Mouse (Mus musculus) heart, adult 18-20 months (tissue): ENCODE measurements around the gene Epo. TPM values are rescaled to one million over a fixed set of nuclear protein-coding genes. Genes with fewer than 3 reads are reported as not detected.

ENCODE experiments used
- DNase-seq, 2 experiments: peaks; one replicate each; pipeline ENCODE4 v3.0.0; 2021 to 2022; ENCODE audit warnings: mixed read lengths in 1 of 2
- total RNA-seq, 2 experiments: library from RNA; stranded (reverse); gene quantifications; 2 replicates each; pipeline ENCODE4 v1.2.3; 2021

Gene Epo
- total RNA-seq, 2 experiments from 2014 or later = not detected

- peak in 1 of 2 experiments; percentile 23 for DNase-seq
Measured at GRCm38 (mm10) chr5:137539291-137539801, 6.3 kb upstream of the Epo start.

GRCm38 (mm10) chr5:137537461-137537860 is 4.4 kb upstream of the Epo start:
- no peak for DNase-seq

GRCm38 (mm10) chr5:137535318-137535717 is 2.3 kb upstream of the Epo start:
- DNase-seq = no peak

GRCm38 (mm10) chr5:137534762-137535161 is 1.7 kb upstream of the Epo start:
- DNase-seq = peak in 1 of 2 experiments; percentile 4

- DNase-seq = no peak
Measured at GRCm38 (mm10) chr5:137532808-137533116, 280 bp downstream of the Epo start.

- DNase-seq = peak in 1 of 2 experiments; percentile 68
Measured at GRCm38 (mm10) chr5:137532131-137532807, 773 bp downstream of the Epo start.

GRCm38 (mm10) chr5:137531414-137532130 is 1.5 kb downstream of the Epo start:
- DNase-seq = peak; percentile 70 to 80

GRCm38 (mm10) chr5:137530588-137531413 is 2.2 kb downstream of the Epo start:
- DNase-seq = peak; percentile 79 to 88

- DNase-seq = no peak
Measured at GRCm38 (mm10) chr5:137530075-137530474, 3.0 kb downstream of the Epo start.

GRCm38 (mm10) chr5:137529221-137529995 is 3.6 kb downstream of the Epo start:
- peak in 1 of 2 experiments; percentile 20 for DNase-seq

- DNase-seq = peak in 1 of 2 experiments; percentile 22
Measured at GRCm38 (mm10) chr5:137528247-137528968, 4.6 kb downstream of the Epo start.

- DNase-seq = no peak
Measured at GRCm38 (mm10) chr5:137527413-137527812, 5.6 kb downstream of the Epo start.

GRCm38 (mm10) chr5:137526192-137526936 is 6.7 kb downstream of the Epo start:
- DNase-seq = peak; percentile 42 to 46

GRCm38 (mm10) chr5:137525511-137525910 is 7.5 kb downstream of the Epo start:
- DNase-seq = no peak

- peak in 1 of 2 experiments; percentile 7 for DNase-seq
Measured at GRCm38 (mm10) chr5:137524671-137525070, 8.4 kb downstream of the Epo start.

GRCm38 (mm10) chr5:137524251-137524515 is 8.9 kb downstream of the Epo start:
- no peak for DNase-seq

GRCm38 (mm10) chr5:137523396-137524250 is 9.4 kb downstream of the Epo start:
- DNase-seq = peak in 1 of 2 experiments; percentile 7

- no peak for DNase-seq
Measured at GRCm38 (mm10) chr5:137522711-137523110, 10.3 kb downstream of the Epo start.

GRCm38 (mm10) chr5:137521861-137522260 is 11.2 kb downstream of the Epo start:
- DNase-seq = peak in 1 of 2 experiments; percentile 1
